In genomic region chr7:55827551-55827950, GRCm38 (mm10) we compare ENCODE assay signal across 29 mouse cellular contexts. TPM values are rescaled to one million over a fixed set of nuclear protein-coding genes. Genes with fewer than 3 reads are reported as not detected.
DNase-seq lines count a peak whose midpoint lies in the region; ATAC-seq and TF ChIP-seq lines count a peak whose summit lies in the region.
"Had no signal": no experiment of that assay in that cellular context is flagged by ENCODE, and none has a peak within 500 bp of the region (broad histone marks: within the 10 kb centered on the region; RNA-seq: fewer than 3 reads in every experiment).

No protein-coding gene starts in this region.

- H3K4me3 ChIP-seq in G1E (ENCODE audit: low read depth, low read length): no peak overlapping the region
- H3K4me3 ChIP-seq: forebrain, embryonic 10.5 days; forebrain, embryonic 13.5 days; heart, embryonic 13.5 days had no signal

- no peaks in the 10 kb centered on the region for H3K27me3 ChIP-seq in G1E (ENCODE audit: insufficient read depth, low read length)
- H3K27me3 ChIP-seq: CH12.LX; forebrain, embryonic 13.5 days; heart, embryonic 13.5 days; Patski had no signal

- ATAC-seq in G1E (ENCODE audit: extremely low read depth, insufficient number of reproducible peaks, low FRiP score, poor library complexity, severe bottlenecking): peak; percentile 49
- no peak for ATAC-seq in megakaryocyte, adult 5-6 weeks (ENCODE audit: poor library complexity, severe bottlenecking)
- ATAC-seq: activated CD4-positive, CD25-positive, alpha-beta regulatory T cell, adult 4 months; forebrain, embryonic 13.5 days; forebrain, embryonic 16.5 days; hindbrain, postnatal 0 days; inflammation-experienced regulatory T-cells, adult 6 months; intestine, embryonic 16.5 days; Patski had no signal

- TF ChIP-seq CTCF in G1E (IDR thresholded peaks at IDR 0.05; ENCODE audit: low read depth, low read length): no peak

- H3K9me3 ChIP-seq in G1E (replicated peaks): no peaks in the 10 kb centered on the region
- H3K9me3 ChIP-seq: forebrain, embryonic 10.5 days; forebrain, embryonic 13.5 days; heart, embryonic 13.5 days had no signal

- H3K36me3 ChIP-seq in G1E (replicated peaks): peaks cover 81% of the 10 kb centered on the region

- DNase-seq in adrenal gland, postnatal 36 days: peak; percentile 14 to 37
- no peak for DNase-seq in adrenal gland, postnatal 14 days
- DNase-seq in ES-CJ7 (ENCODE audit: low read depth, low spot score): peak; percentile 29
- no peak for DNase-seq in G1E (ENCODE audit: low spot score)
- peak; percentile 63 for DNase-seq in brain, adult 2 months (ENCODE audit: low read depth, low spot score)
- no peak for DNase-seq in lung, postnatal 25 days (ENCODE audit: low spot score)
- DNase-seq in gastrocnemius, postnatal 25 days: no peak
- DNase-seq: adrenal gland, postnatal 25 days; B cell, adult 2 months; cerebellum, adult 11-12 months; cerebellum, adult 9-10 months; cerebellum, postnatal 14 days; gastrocnemius, postnatal 10 days; heart, adult 18-20 months; heart, postnatal 14 days; heart, postnatal 4 days; kidney, adult 18-20 months had no signal

- H3K4me1 ChIP-seq in G1E (ENCODE audit: insufficient read depth, low read depth, low read length): peaks cover 6% of the 10 kb centered on the region
- H3K4me1 ChIP-seq: forebrain, embryonic 10.5 days; forebrain, embryonic 13.5 days; heart, embryonic 13.5 days had no signal

RNA-seq across cellular contexts. Expression of gene Cyfip1, which starts 14.0 kb away (rescaled TPM):
- total RNA-seq in adrenal gland, postnatal 36 days (2021): 10 to 100 TPM; 72.0 to 92.1 TPM
- total RNA-seq in adrenal gland, postnatal 14 days (2021): 76.2 and 79.7 TPM in 2 replicates
- total RNA-seq in G1E (2014; fragmentation: Nextera tagmentation): 45.4 and 70.8 TPM in 2 replicates
- total RNA-seq in G1E (2017): 53.8 and 60.7 TPM in 2 replicates
- 27.2 and 39.0 TPM in 2 replicates for polyA plus RNA-seq in G1E (2012)
- total RNA-seq in megakaryocyte, adult 5-6 weeks (2015): 76.6 and 82.8 TPM in 2 replicates
- total RNA-seq in megakaryocyte, adult 5-6 weeks (2017): 96.2 and 100 TPM in 2 replicates
- 10 to 100 TPM; 21.0 to 22.3 TPM for total RNA-seq in gastrocnemius, postnatal 25 days (2021)

RNA-seq across cellular contexts. Expression of gene Tubgcp5, which starts 33.6 kb away (rescaled TPM):
- total RNA-seq in adrenal gland, postnatal 36 days (2021): 10 to 100 TPM; 15.3 to 18.4 TPM
- 19.0 and 21.3 TPM in 2 replicates for total RNA-seq in adrenal gland, postnatal 14 days (2021)
- 44.1 and 53.4 TPM in 2 replicates for total RNA-seq in G1E (2014; fragmentation: Nextera tagmentation)
- 45.6 and 51.6 TPM in 2 replicates for total RNA-seq in G1E (2017)
- 1.6 and 2.6 TPM in 2 replicates for polyA plus RNA-seq in G1E (2012)
- 33.9 and 45.8 TPM in 2 replicates for total RNA-seq in megakaryocyte, adult 5-6 weeks (2015)
- total RNA-seq in megakaryocyte, adult 5-6 weeks (2017): 27.9 and 34.2 TPM in 2 replicates
- 1 to 10 TPM; 7.2 to 8.9 TPM for total RNA-seq in gastrocnemius, postnatal 25 days (2021)

RNA-seq across cellular contexts. Expression of gene Siglech, which starts 59.6 kb away (rescaled TPM):
- under 1 TPM in 1 of 2 experiments, not detected in 1; 0.26 TPM for total RNA-seq in adrenal gland, postnatal 36 days (2021)
- 0.22 and 4.1 TPM in 2 replicates for total RNA-seq in adrenal gland, postnatal 14 days (2021)
- not detected in 2 replicates for total RNA-seq in G1E (2014; fragmentation: Nextera tagmentation)
- total RNA-seq in G1E (2017): 0.06 and 0.16 TPM in 2 replicates
- not detected in 2 replicates for polyA plus RNA-seq in G1E (2012)
- 13.0 and 19.3 TPM in 2 replicates for total RNA-seq in megakaryocyte, adult 5-6 weeks (2015)
- 10.1 and 13.4 TPM in 2 replicates for total RNA-seq in megakaryocyte, adult 5-6 weeks (2017)
- under 1 TPM; 0.32 to 0.38 TPM for total RNA-seq in gastrocnemius, postnatal 25 days (2021)
- total RNA-seq: gastrocnemius, postnatal 4 days; heart, postnatal 4 days had no signal
- polyA plus RNA-seq: activated CD4-positive, CD25-positive, alpha-beta regulatory T cell, adult 4 months; Patski had no signal

Comparison
In these comparisons a context has a peak if more than half of its experiments do, and no peak if none do; other contexts are left out.
1. DNase-seq: peak in adrenal gland, postnatal 36 days (2 of 2), ES-CJ7 (single experiment) and brain, adult 2 months (single experiment); none in adrenal gland, postnatal 14 days (single experiment), G1E (single experiment), lung, postnatal 25 days (single experiment) and gastrocnemius, postnatal 25 days (single experiment).